Mouse (Mus musculus) midbrain, embryonic 11.5 days (tissue): ENCODE measurements at regions not wholly inside any gene's neighbourhood (a gene's known extent, or its start where the extent isn't known, plus 50 kb on each side); places are given as distances from the start of the nearest gene placed in this dataset.

ENCODE experiments used
- ATAC-seq: fragments of 200-750 bp; cut with Nextera tagmentation; 2 replicates; pipeline ENCODE4 v1.8.0; 2017; ENCODE audit warnings: moderate TSS enrichment, moderate library complexity; ENCODE audit not compliant: low FRiP score
- DNase-seq: peaks from one replicate; pipeline ENCODE4 v3.0.0; 2015; ENCODE audit warnings: low spot score; ENCODE audit errors: missing footprints
- H3K27ac ChIP-seq: fragments of 300-500 bp; sonication (generic); 2 replicates; pipeline ENCODE4 v1.5.1; 2014; ENCODE audit warnings: low read depth, low read length
- H3K27me3 ChIP-seq: fragments of 300-500 bp; sonication (generic); 2 replicates; pipeline ENCODE4 v1.6.1; 2014; ENCODE audit warnings: mild to moderate bottlenecking, low read length, moderate library complexity, mixed read lengths; ENCODE audit not compliant: control insufficient read depth, insufficient read depth
- H3K36me3 ChIP-seq: fragments of 300-500 bp; sonication (generic); 2 replicates; pipeline ENCODE4 v1.6.1; 2014; ENCODE audit warnings: mild to moderate bottlenecking, low read length, moderate library complexity, mixed read lengths; ENCODE audit not compliant: control insufficient read depth, insufficient read depth
- H3K4me1 ChIP-seq: fragments of 300-500 bp; sonication (generic); 2 replicates; pipeline ENCODE4 v1.6.1; 2014; ENCODE audit warnings: low read length; ENCODE audit not compliant: control insufficient read depth, insufficient read depth
- H3K4me2 ChIP-seq: fragments of 300-500 bp; sonication (generic); 2 replicates; pipeline ENCODE4 v1.6.1; 2014; ENCODE audit warnings: mild to moderate bottlenecking, moderate library complexity
- H3K4me3 ChIP-seq: fragments of 300-500 bp; sonication (generic); 2 replicates; pipeline ENCODE4 v1.5.1; 2014; ENCODE audit warnings: low read depth, low read length
- H3K9ac ChIP-seq: fragments of 300-500 bp; sonication (generic); 2 replicates; pipeline ENCODE4 v1.6.1; 2014; ENCODE audit warnings: low read length
- H3K9me3 ChIP-seq: fragments of 300-500 bp; sonication (generic); 2 replicates; pipeline ENCODE4 v1.6.1; 2016; ENCODE audit warnings: low read length; ENCODE audit not compliant: control insufficient read depth
- WGBS: fragments of 180-500 bp; shearing (Covaris S2); extraction: QIAGEN DNeasy Blood & Tissue Kit; methylation state at CpG from one replicate; pipeline ENCODE4 v1.1.7; 2014; 5-methylcytosine and 5-hydroxymethylcytosine counted together

- no peak overlapping the region for H3K4me2 ChIP-seq
- no peaks in the 10 kb centered on the region for H3K36me3 ChIP-seq
- WGBS = 82% methylated on average over 4 of the region's 4 CpGs
- H3K27ac ChIP-seq = no peak overlapping the region
- no peaks in the 10 kb centered on the region for H3K4me1 ChIP-seq
- no peaks in the 10 kb centered on the region for H3K27me3 ChIP-seq
- DNase-seq (no peak), ATAC-seq (no peak)
- H3K9ac ChIP-seq = no peak overlapping the region
- no peak overlapping the region for H3K4me3 ChIP-seq
- no peaks in the 10 kb centered on the region for H3K9me3 ChIP-seq
Measured at GRCm38 (mm10) chr16:71885701-71886100, 422.4 kb upstream of the Robo1 start.

GRCm38 (mm10) chr16:71889679-71890078, 418.4 kb upstream of the Robo1 start:
- Histone ChIP-seq H3K27ac (no peak overlapping the region), H3K4me1 (no peaks in the 10 kb centered on the region), H3K36me3 (no peaks in the 10 kb centered on the region), H3K9me3 (no peaks in the 10 kb centered on the region), H3K9ac (no peak overlapping the region), H3K4me2 (no peak overlapping the region), H3K27me3 (no peaks in the 10 kb centered on the region), H3K4me3 (no peak overlapping the region)
- 74% methylated on average over 2 of the region's 2 CpGs for WGBS
- ATAC-seq = no peak
- DNase-seq = no peak

DNA sequence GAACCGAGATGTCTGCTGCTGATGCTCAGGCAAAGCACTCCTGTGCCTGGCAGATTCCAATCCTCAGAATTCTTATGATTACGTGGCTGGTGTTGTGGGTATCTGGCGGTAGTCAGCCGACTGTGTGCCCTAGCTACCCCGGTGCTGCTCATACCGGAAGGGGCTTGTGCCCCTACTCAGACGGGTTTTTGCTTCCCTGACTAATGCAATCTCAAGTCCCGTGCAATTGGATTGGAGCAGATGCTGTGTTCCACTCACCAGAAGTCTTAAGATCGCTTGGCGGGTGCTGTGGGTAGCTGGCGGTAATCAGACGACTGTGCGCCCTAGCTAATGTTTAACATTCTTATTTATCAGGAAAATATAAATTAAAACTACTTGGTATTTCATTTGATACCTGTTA, 385.0 kb upstream of the Robo1 start:
- Histone ChIP-seq H3K9ac (no peak overlapping the region), H3K4me3 (no peak overlapping the region), H3K4me2 (no peak overlapping the region), H3K27ac (no peak overlapping the region), H3K27me3 (no peaks in the 10 kb centered on the region), H3K36me3 (no peaks in the 10 kb centered on the region), H3K4me1 (no peaks in the 10 kb centered on the region), H3K9me3 (no peaks in the 10 kb centered on the region)
- 91% methylated on average over 13 of the region's 13 CpGs for WGBS
- no peak for DNase-seq
- no peak for ATAC-seq

DNA sequence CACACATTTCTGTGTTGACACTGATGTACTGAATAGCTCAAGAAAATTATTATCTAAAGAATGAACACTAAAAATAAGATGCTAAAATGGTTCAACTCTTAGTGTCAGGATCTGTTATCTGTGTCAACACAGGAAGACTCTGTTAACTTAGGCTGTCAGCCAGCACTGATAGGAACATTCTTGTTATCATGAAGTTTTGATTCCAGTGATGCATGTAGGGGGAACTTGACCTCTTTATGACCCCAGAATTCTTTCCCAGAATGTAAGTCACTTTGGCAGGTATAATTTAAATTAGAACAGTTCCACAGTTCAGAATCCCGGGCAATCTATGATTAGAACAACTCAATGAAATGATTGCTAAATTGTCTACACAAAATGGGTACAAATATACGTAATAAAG, 363.9 kb upstream of the Robo1 start:
- Histone ChIP-seq H3K36me3 (no peaks in the 10 kb centered on the region), H3K4me3 (no peak overlapping the region), H3K4me2 (no peak overlapping the region), H3K9me3 (no peaks in the 10 kb centered on the region), H3K27ac (no peak overlapping the region), H3K9ac (no peak overlapping the region), H3K4me1 (no peaks in the 10 kb centered on the region), H3K27me3 (no peaks in the 10 kb centered on the region)
- 88% methylated on average over 2 of the region's 2 CpGs for WGBS
- DNase-seq = no peak
- no peak for ATAC-seq

DNA sequence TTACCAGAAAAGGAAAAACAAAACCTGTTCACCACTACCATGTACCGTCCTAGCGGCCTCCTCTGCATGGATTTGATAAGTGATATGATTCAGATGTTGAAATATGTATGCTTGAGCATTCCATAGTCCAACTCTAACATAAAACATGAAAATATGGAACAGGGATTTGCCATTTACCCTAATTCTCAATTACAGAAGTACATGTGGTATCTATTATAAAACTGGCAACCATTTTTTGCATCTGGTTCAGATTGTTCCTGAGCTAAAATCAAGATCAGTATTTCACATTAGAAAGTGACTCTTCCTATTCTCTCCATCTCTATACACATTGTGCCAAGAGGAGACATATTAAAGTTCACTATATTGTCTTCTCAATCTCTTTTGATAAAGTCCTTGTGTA, 363.3 kb upstream of the Robo1 start:
- no peaks in the 10 kb centered on the region for H3K9me3 ChIP-seq
- 83% methylated on average over 2 of the region's 2 CpGs for WGBS

GRCm38 (mm10) chr16:71952879-71953406, 355.2 kb upstream of the Robo1 start:
- Histone ChIP-seq H3K9ac (no peak overlapping the region), H3K4me3 (no peak overlapping the region), H3K27me3 (no peaks in the 10 kb centered on the region), H3K4me1 (no peaks in the 10 kb centered on the region), H3K36me3 (no peaks in the 10 kb centered on the region), H3K4me2 (no peak overlapping the region), H3K27ac (no peak overlapping the region), H3K9me3 (no peaks in the 10 kb centered on the region)
- WGBS = 89% methylated on average over 2 of the region's 2 CpGs
- no peak for DNase-seq
- no peak for ATAC-seq

More for the DNA sequence above, 363.3 kb upstream of the Robo1 start:
- H3K9ac ChIP-seq = no peak overlapping the region
- H3K36me3 ChIP-seq = no peaks in the 10 kb centered on the region
- H3K4me1 ChIP-seq = no peaks in the 10 kb centered on the region
- H3K27me3 ChIP-seq = no peaks in the 10 kb centered on the region
- ATAC-seq = no peak
- no peak overlapping the region for H3K4me3 ChIP-seq
- H3K27ac ChIP-seq = no peak overlapping the region
- H3K4me2 ChIP-seq = no peak overlapping the region
- no peak for DNase-seq

DNA sequence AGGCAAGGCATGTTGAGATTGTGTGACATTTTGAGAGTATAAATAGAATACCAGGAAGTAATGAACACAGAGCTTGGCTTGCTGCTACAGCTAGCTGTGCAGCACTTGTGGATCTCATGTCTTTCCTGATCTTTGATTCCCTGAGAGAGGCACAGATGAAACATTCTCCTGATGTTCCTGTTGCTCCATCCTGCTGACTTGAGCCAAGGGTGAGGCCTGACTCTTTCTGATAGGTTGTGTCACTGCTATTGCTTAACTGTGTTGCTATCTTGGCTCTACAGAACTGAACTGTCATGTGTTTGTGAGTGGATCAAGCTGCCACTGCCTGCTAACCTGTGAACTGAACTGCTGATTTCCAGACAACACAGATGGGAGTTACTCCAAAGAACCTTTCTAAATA, 344.5 kb upstream of the Robo1 start:
- DNase-seq = no peak
- H3K9me3 ChIP-seq = no peaks in the 10 kb centered on the region
- H3K4me2 ChIP-seq = no peak overlapping the region
- no peak for ATAC-seq
- no peak overlapping the region for H3K4me3 ChIP-seq
- H3K27me3 ChIP-seq = no peaks in the 10 kb centered on the region
- no peaks in the 10 kb centered on the region for H3K36me3 ChIP-seq
- no peaks in the 10 kb centered on the region for H3K4me1 ChIP-seq
- H3K27ac ChIP-seq = no peak overlapping the region
- H3K9ac ChIP-seq = no peak overlapping the region

- Histone ChIP-seq H3K36me3 (no peaks in the 10 kb centered on the region), H3K9ac (no peak overlapping the region), H3K4me2 (no peak overlapping the region), H3K9me3 (no peaks in the 10 kb centered on the region), H3K4me3 (no peak overlapping the region), H3K4me1 (no peaks in the 10 kb centered on the region), H3K27me3 (no peaks in the 10 kb centered on the region), H3K27ac (no peak overlapping the region)
- DNase-seq (no peak), ATAC-seq (no peak)
- 95% methylated on average over 2 of the region's 2 CpGs for WGBS
Measured at GRCm38 (mm10) chr16:71973811-71974210, 334.3 kb upstream of the Robo1 start.

DNA sequence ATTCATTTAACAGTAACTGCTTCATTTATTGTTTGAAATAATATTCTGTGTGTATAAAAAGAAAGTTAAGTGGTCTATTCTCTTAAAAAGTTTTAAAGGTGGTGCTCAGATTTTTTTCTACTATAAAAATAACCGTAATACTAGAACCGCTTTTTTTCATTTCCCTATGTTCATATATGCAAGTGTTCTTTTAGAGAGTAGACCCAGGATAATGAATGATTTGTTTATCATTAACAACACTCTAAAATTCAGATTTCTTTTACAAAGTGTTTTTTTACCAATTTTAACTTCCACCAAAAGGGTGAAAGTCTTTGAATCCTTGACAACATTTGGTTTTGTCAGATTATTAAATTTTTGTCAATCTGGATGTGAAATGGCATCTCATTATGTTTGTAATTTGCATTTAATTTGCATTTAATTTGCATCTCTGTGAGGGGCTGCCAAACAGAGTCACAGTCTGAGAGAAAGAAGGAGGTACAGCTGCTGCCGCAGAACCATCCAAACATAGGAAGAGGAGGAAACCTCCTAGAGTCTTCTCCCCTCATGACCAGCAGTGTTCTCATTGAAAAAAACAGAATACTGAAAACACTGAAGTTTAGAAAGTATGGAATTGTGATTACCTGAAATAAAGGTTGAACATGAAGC, 310.4 kb upstream of the Robo1 start:
- no peaks in the 10 kb centered on the region for H3K36me3 ChIP-seq
- H3K27me3 ChIP-seq = no peaks in the 10 kb centered on the region
- H3K4me2 ChIP-seq = no peak overlapping the region
- peak; percentile 58; the same call in 1 of the 2 replicates for ATAC-seq
- H3K4me3 ChIP-seq = no peak overlapping the region
- H3K9me3 ChIP-seq = no peaks in the 10 kb centered on the region
- no peak for DNase-seq
- no peak overlapping the region for H3K9ac ChIP-seq
- 90% methylated on average over 3 of the region's 3 CpGs for WGBS
- no peaks in the 10 kb centered on the region for H3K4me1 ChIP-seq
- no peak overlapping the region for H3K27ac ChIP-seq
